Mouse (Mus musculus) layer of hippocampus, adult 8-10 months (tissue): ENCODE data around the gene Tex14. TPM values are rescaled to one million over a fixed set of nuclear protein-coding genes. Genes with fewer than 3 reads are reported as not detected.
"Not testable (repeated sequence)": the region's sequence is repeated elsewhere in the genome, so short reads cannot be mapped to it uniquely, and the experiment has no call there.

ENCODE experiments used
- DNase-seq, 2 experiments: peaks; one replicate each; pipeline ENCODE4 v3.0.0; 2022; ENCODE audit warnings: low spot score in 2 of 2
- total RNA-seq, 4 experiments: library from RNA; stranded (reverse); gene quantifications; 2 replicates each; pipeline ENCODE4 v1.2.4; 2022

Gene Tex14
- 1 to 10 TPM in 1 of 4 experiments, under 1 TPM in 3; 0.08 to 1.2 (median 0.53) TPM for total RNA-seq

- DNase-seq, result no peak
These were observed at the start of gene Tex14, which contains the start of gene Rad51c for GRCm38 (mm10) chr11:87404876-87405275. TSS of gene Tex14 (plus strand) at chr11:87405065. TSS of gene Rad51c (minus strand) at chr11:87404954.

- peak in 1 of 2 experiments; percentile 24 for DNase-seq
These were observed 47.3 kb upstream of the Tex14 start for GRCm38 (mm10) chr11:87357317-87358300.

- DNase-seq, result peak; percentile 78 to 82
These were observed 46.3 kb upstream of the Tex14 start, which contains the start of gene Ppm1e for GRCm38 (mm10) chr11:87358331-87359261. TSS of gene Ppm1e (minus strand) at chr11:87359023.

GRCm38 (mm10) chr11:87359262-87359612 lies 45.6 kb upstream of the Tex14 start:
- no peak for DNase-seq

- no peak for DNase-seq
These were observed 39.7 kb upstream of the Tex14 start for GRCm38 (mm10) chr11:87365120-87365519.

GRCm38 (mm10) chr11:87367061-87367460 lies 37.8 kb upstream of the Tex14 start:
- no peak for DNase-seq

- no peak for DNase-seq
These were observed 36.8 kb upstream of the Tex14 start for GRCm38 (mm10) chr11:87367865-87368580.

- DNase-seq, result no peak
These were observed 20.3 kb upstream of the Tex14 start for GRCm38 (mm10) chr11:87384551-87384950.

GRCm38 (mm10) chr11:87385676-87386075 lies 19.2 kb upstream of the Tex14 start:
- DNase-seq, result no peak

GRCm38 (mm10) chr11:87393855-87394254 lies 11.0 kb upstream of the Tex14 start:
- peak in 1 of 2 experiments; percentile 57 for DNase-seq

- no peak for DNase-seq
These were observed 6.5 kb upstream of the Tex14 start for GRCm38 (mm10) chr11:87398402-87398801.

- peak; percentile 89 to 94 for DNase-seq
These were observed 583 bp upstream of the Tex14 start for GRCm38 (mm10) chr11:87404111-87404853.

GRCm38 (mm10) chr11:87413412-87413811 lies 8.5 kb downstream of the Tex14 start:
- DNase-seq, result not testable (repeated sequence)

- no peak for DNase-seq
These were observed 11.3 kb downstream of the Tex14 start for GRCm38 (mm10) chr11:87416120-87416519.

GRCm38 (mm10) chr11:87420861-87421260 lies 16.0 kb downstream of the Tex14 start:
- DNase-seq, result no peak

- DNase-seq, result no peak
These were observed 16.9 kb downstream of the Tex14 start for GRCm38 (mm10) chr11:87421760-87422201.

GRCm38 (mm10) chr11:87422511-87423340 lies 17.9 kb downstream of the Tex14 start:
- DNase-seq, result peak; percentile 93

- DNase-seq, result no peak
These were observed 18.9 kb downstream of the Tex14 start for GRCm38 (mm10) chr11:87423551-87424325.

- no peak for DNase-seq
These were observed 21.2 kb downstream of the Tex14 start for GRCm38 (mm10) chr11:87426121-87426449.
